Mouse (Mus musculus): ENCODE data around the gene Lsamp.
A peak's percentile ranks its signal among the peaks of the same experiment; 100 is the strongest.

Gene Lsamp

DNA sequence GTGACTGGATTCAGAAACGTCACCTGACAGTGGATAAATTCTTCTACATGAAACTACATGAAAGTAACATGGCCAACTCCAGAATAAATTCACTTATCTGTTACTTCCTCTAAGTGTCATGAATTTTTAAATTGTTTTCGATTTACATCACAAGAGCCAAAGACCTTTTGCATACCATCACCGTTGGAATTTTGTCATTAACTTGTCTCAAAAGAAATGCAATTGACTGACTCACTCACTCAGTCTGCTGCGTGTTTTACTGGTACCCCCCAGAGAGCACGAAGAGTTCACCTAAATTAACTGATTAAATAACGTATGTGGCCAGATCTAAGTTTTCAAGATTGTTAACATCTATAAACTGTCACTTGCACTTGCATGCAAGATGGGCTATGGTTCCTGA lies 672.7 kb downstream of the Lsamp start:
- DNase-seq (ENCODE audit: low spot score), result no peak

DNA sequence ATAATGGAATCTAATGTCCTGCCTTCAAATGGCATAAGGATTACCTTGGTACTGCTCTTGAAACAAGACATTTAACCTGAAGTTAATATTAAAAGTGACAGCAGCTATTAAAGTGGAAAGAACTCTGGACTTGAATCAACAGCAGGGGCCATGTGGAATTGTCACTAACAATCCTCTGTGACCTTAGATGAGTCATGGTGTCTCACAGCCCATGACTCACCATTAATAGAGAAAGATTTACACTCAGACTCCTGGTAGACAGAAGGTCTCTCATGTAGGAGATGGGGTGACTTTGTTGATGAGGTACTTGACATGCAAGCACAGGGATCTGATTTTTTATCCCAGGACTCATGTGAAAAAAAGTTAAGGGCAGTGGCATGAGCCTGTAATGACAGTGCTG lies 701.4 kb downstream of the Lsamp start:
- no peak for DNase-seq (ENCODE audit: low spot score)

DNA sequence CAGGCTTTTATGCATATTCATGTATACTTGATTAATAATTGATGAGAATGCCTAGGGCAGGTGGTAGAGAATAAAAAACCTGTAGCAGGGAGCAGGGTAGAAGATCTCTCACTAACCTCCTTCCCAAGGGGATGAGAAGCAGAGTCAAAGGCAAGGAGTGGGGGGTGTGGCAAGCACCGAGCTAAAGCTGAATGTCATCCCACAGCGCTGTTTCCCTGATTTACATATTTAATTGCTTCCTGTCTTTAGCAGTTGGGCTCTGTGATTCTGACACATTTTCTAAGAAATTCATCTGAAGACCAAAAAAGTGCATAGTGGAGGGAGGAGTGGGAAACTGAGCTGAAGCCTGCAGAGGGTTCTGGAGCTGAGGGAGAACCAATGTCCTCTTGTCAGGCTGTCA lies 708.1 kb downstream of the Lsamp start:
- no peak for DNase-seq (ENCODE audit: low spot score)

DNA sequence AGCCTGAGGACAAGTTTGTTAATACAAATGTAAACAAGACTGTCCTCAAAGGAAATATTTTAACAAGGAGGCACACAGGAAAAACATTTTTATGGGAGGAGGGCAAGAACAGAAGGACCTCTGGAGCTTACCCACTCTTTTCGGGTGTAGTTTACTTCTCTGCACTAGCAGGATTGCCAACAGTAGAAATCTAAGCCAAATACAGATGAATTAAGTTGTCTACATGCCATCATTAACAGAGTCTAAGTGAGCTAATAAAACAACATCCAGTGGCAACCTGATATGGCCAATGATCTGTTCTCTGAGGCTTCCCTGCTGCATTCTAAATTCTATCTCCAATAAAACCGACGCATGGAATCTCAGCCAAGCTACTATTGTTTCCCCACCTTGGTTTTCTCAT lies 713.1 kb downstream of the Lsamp start:
- no peak for DNase-seq (ENCODE audit: low spot score)

DNA sequence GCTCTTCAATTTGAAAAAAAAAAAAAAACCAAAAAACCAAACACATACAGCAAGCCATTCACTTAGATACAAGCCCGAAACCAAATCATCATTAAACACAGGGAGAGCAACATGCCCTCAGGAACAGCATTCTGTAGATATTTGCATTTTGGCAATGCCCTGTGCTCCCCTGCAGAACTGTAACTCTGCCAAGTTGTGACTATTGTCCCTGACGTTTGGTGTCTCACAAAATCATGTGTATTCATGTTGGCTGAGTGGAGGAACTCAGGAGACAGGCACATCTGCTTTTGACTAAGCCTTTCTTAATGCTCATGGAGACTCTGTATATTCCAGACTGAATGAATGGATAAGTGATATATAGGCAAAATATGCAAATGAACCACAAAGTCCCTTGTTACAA lies 724.4 kb downstream of the Lsamp start:
- DNase-seq (ENCODE audit: low spot score), result no peak

DNA sequence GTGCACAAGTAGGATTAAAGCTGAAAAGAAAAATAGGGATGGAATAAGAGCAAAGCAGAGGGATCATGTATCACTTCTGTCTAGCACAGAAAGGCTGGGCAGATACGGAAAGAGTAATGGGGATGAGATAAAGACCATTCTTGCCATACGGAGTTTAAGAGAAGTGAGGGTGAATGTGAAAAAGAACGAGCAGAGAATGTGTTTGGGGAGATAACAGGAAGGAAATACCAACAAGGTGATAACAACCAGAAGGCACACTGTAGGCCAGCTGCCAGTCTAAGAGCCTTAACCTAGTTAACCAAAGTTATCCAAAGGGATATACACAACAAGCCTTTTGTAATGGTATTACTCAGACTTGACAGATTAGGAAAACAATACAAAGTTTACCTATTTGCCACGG lies 725.4 kb downstream of the Lsamp start:
- no peak for DNase-seq (ENCODE audit: low spot score)

DNA sequence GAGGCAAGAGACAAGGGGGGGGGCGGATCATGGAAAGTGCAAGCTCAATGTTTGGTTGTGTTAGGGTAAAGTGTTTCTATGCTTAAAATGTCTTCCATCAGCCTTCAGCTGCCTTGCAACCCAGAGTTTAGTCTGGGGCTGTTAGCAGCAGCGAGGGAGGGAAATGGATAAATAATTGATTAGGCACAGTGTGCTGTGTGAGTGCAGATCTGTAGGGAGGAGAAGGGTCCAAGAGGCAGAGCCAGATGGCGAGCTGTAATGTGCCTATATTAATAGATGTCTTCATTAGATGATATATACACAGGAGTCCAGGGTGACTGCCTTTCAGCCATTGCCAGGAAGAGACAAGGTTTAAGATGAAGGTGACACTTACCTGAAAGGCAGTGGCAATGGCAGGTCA lies 725.9 kb downstream of the Lsamp start:
- no peak for DNase-seq (ENCODE audit: low spot score)

DNA sequence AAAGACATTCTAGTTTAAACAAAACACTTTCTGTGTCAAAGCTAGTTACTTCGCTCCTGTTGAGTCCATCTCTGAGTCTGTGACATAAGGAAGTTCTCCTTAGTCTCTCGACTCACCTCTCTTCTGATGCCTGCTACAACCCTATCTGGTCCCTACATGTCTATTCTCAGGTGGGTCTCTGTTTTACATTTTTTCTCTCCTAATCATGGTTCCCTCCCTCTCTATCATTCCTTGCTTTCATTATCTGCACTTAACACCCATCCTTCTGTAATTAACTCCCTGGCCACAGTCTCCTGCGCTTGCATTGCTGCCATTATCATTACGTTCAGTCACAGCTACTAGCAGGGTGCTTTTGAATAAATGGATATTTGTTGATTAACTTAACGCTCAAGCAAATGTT lies 726.3 kb downstream of the Lsamp start:
- no peak for DNase-seq (ENCODE audit: low spot score)

DNA sequence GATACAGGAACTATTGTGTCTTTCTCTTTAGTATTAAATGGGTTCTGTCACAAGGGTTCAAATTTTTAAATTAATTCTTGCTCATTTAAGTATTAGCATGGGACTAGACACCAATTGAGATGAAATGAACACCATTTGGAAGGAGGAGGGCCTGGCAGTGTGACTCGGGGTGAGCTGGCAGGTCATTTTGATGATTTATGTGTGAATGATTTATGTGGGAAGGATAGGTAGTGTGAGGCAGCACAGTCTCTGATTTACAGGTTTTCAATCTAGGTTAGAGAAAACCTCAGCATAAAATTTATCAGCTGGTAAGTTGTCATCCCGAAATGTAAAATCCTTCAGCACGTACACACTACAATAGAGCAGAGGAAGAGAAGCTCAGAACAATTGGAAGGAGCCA lies 729.6 kb downstream of the Lsamp start:
- no peak for DNase-seq (ENCODE audit: low spot score)

DNA sequence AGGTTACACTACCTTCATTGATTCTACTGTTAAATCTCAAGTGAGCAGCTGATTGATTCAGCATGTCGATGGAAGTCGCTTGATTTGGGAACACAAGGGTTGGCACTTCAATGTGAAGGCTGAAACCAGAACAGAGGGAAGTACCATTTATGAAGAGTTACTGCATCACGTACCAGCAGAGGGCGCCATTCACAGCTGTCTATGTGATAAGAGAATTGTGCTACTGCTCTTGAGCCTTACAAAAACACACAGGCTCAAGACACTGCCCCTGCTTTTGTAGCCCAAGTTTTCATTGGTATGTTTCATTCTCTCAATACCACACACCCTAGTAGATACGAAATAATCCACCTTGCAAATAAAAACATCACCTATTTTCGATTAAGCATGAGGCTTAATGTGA lies 754.9 kb downstream of the Lsamp start:
- DNase-seq (ENCODE audit: low spot score), result peak; percentile 11

DNA sequence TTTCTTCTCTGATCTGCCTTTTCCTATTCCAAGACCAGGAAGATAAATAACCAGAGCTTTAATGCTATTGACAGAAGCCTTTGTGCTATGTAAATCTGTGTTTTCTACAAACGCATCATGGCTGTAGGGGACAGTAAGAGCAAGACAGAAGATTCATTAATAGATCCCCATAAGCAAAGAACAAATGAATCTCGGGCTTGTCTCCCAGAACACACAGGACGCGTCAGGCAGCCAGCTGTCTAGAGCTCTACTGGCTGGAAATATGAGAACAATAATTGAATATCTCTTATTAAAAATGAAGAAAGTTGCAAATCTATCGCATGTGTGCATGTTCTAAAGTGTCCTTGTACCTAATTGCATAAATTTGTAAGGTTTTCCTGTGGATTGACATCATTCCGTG lies 755.6 kb downstream of the Lsamp start:
- DNase-seq (ENCODE audit: low spot score), result no peak

DNA sequence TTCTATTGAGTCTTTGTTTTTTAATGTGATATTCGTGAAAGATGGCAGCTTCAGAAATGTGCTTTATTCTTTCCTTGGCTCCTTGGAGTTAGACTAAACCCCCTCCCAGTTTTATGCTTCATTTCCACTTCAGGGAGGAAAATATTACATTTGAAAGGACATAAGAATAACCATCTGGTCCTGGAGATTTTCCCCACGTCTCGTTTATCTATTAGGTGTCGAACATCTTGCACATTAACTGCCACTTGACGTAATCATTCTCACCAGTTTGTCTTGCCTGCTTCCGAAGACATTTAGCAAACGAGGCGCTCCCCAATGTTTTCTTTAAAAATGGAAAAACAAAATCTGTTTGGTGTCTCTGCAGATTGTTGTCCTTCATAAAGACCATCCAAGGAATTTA lies 756.1 kb downstream of the Lsamp start:
- no peak for DNase-seq (ENCODE audit: low spot score)

DNA sequence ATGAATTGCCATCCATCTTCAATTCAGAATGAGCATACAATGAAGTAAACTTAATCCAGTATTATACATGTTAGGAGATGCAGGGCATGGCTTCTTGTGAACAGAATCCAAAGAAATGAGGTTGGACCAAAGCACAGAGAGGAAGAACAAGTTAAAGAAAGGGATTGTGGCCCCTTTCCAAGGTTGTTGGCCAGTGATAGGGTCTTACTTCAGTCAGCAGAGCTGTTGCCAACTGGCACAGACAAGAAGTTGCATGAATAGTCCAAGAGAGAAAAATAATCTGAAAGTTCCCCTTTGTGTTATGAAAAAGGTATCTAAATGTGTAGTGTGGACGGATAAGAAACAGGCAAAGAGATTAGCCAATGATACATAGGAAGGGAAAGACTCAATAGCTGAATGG lies 843.0 kb downstream of the Lsamp start:
- no peak for DNase-seq (ENCODE audit: low spot score)

DNA sequence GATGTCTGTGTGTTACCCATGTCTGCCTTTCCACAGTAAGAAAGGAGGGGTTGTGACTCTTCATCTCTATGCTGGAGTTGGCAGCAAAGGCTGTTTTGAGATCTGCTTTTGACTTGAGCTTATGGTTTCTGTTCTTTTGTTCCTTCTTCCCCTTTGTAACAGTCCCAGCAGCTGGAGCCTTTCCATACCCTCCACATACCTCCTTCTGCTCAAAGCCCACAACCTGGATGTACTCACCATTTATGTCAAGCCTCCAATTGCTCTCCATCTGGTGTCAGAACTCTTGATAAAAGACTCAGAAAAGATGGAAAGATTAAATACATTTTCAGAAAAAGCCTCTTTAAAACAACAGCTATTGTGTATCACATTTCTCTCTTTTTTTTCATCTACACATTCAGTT lies 847.4 kb downstream of the Lsamp start:
- DNase-seq (ENCODE audit: low spot score), result no peak

DNA sequence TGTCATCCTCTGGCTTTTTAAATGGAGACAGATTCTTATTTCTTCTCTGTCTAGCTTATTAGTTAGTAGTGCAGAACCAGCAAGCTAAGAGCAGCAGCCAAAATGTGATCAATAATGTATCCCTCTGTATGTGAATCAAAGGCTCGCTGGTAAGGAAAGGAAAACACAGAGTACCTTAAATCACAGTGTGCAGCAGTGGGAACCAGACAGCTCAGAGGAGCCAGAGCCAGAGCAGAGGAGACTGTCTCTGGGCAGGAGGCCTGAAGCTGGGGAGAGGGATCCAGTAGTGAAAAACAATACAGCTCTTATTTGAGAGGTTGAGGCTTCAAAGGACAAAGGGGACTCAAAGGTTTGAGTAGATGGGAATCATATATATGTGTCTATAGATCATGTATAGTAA lies 857.6 kb downstream of the Lsamp start:
- no peak for DNase-seq (ENCODE audit: low spot score)

DNA sequence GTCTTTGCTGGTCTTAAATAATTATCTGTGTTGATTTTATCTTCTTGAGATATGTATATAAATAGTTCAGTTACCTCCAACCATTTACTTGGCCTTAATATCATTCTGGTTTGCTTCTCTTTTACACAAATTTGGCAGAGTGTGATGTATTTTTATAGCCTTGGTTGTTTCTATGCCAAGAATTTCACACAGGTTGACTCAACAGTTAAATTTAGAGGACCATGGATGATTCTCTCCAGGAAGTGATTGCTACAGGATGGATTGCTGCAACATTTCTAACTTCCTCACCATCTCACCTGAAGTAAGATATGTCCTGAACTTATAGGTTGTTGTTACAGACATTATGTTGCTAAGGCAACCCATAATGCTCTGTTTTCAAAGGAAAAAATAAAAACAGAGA lies 882.6 kb downstream of the Lsamp start:
- DNase-seq (ENCODE audit: low spot score), result no peak

DNA sequence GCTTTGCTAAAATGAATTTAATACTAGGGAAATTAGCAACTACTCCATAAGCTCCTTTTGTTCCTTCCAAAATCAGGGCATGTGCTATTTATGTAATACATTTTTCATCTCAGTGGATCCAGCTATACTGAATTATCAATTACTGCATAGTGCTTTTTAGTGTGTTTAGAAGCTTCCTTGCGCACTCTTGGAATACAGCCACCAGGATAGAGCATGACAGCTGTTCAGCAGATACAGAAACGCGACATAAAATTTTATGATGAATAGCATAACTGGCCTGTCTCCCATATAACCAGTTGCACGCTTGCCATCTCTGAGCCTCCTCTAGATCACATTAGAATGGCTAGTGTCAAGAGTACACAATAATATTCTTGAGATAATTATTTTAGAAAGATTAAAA lies 894.1 kb downstream of the Lsamp start:
- no peak for DNase-seq (ENCODE audit: low spot score)

DNA sequence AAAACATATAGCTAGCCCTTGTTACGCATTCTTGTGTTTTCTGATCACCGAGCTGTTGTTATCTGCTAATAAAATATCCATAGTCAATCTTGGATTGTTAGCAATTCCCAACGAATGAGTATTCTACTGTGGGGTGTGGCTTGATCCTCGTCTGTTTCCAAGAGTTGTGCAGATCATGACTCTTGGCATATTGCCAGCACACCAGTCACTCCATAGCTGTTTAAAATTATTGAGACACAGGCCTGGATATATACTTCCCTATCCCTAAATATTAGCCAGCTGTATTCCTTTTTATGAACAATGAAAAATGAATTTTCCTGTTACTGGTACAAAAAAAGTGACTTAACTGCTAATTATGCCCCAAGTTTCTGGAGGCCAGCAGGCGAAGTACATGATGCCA lies 897.8 kb downstream of the Lsamp start:
- DNase-seq (ENCODE audit: low spot score), result no peak

DNA sequence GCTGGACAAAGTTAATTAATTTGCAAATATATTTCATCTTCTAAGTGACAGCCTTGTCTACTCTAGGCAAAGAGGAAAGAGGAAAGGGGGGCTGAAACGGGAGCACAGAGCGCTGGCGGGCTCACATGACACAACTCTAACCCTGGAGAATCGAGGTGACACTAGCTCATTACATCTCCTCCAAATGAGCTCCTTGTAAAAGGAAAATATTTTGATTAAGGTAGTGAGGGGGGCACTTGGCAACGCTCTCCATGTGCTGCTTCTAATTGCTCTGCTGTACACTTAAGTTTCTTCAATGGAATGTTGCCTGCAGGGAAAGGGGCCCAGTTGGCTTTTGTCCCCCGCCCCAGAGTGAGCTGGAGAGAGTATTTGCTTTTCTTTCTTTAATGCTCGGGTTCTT lies 907.2 kb downstream of the Lsamp start:
- no peak for DNase-seq (ENCODE audit: low spot score)

DNA sequence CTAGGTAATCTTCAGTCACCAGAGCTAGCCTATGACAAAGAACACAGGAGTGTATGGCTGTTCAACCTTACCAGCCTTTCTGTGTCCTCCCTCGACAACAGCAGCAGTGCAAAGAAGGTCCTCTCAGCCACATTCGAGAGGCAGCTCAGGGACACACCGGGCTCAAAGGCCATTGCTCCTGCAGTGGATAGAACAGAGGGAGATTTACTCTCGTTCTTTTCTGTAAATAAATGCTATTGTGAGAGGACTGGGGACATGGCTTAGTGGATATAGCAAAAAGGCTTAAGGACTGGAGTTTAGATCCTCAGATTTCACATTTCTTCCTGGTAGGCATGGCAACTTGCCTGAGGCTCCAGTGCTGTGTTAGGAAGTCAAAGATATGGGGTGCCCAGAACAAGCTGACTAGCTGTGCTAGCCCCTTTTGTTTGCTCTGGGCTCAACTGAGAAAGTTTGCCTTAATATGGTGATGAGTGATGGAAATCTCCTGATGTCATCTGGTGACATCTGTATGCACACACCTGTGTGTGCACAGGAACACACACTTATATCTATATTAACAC lies 913.7 kb downstream of the Lsamp start:
- DNase-seq (ENCODE audit: low spot score), result no peak

DNA sequence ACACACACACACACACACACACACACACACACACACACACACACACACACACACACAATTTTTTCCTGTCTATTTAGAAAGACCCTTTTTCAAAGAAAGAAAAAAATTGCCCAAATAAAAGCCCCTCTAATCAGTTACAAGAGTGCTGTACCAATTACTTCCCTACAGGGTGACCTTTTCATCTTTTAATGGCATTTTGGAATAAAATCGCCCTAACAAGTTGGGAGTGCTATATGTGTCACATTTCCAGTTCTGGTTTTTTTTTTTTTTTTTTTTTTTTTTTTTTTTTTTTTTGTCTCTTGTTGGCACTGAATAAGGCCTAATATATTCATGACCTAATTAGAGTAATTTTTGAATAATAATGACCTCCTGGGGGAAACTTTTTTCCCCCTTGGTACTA lies 923.7 kb downstream of the Lsamp start:
- DNase-seq (ENCODE audit: low spot score), result no peak

DNA sequence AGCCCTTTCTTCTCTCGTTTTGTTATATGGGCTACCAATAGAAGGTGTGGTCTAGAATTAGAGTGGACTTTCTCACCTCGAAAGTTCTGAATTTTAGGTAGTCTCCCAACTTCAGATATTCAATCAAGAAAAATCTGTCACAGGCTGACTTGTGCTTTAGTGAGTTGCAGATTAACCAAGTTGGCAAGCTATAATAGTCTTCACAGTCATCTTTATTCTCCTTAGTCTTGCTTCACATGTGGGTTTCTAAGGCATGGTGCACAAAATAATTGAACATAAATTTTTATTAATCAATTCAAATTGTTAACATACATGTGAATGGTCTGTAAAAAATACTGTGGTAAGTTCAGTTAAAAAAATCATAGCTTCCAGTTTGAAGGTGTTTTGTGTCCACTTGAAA lies 930.0 kb downstream of the Lsamp start:
- no peak for DNase-seq (ENCODE audit: low spot score)

DNA sequence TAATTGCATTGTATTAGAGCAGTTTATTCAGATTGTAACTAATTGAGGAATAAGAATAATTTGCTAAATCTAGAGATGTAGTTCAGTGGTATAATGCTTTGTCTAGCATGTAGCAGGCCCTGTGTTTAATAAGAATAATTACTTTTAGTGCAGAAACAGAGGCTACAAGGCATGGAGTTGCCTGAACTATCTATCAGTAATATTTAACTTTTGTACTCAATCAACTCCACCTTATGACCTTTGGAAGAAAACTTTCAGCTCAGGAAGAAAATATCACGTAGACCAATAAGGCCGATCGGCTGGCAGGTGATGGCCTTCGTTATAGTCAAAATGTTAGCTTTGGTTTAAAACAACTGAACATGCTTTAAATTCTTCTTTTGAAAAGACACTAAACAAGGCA lies 946.4 kb downstream of the Lsamp start:
- no peak for DNase-seq (ENCODE audit: low spot score)

DNA sequence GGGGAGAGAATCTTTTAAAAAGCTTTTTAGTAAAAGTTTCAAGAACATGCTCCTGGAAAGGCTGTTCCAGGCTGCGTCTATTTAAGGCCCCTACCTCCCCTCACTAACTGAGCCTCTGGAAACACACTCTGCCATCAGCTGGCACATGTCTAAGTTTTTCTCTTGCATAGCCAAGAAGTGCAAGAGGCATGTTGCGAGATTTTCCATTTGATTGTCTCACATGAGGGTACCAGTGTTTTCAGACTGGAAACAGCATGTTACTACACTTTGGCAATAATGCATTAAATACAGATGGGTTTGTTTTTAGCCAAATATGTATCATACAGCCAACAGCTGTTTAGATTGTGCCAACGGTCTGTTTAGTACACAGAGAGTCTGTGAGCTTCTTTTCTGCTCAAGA lies 958.1 kb downstream of the Lsamp start:
- DNase-seq (ENCODE audit: low spot score), result no peak

DNA sequence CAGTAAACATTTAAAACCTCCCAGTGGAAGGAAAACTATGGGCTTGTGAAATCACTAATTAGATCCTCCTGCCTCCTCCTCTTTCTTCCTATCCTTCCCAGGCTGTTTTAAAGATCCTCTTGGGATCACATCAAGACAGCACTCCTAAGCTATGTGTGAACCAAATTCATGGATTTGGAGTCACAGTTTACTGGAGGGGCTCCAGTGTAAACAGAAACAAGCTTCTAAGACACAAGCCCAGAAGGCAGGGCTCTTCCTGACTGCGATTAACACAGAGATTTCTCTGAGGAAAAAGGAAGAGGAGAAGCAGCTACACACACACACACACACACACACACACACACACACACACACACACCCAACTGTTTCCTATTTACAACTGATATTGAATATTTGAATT lies 961.7 kb downstream of the Lsamp start:
- no peak for DNase-seq (ENCODE audit: low spot score)
